Mouse (Mus musculus) splenic B cell, adult 2 months (primary cell): Measurements from ENCODE around the gene G2e3.

Experiments used
- DNase-seq: peaks from one replicate; pipeline ENCODE4 v3.0.0-alpha.2; 2011; ENCODE audit warnings: low read depth, low spot score
- H3K27me3 ChIP-seq: 2 replicates; pipeline ENCODE4 v1.6.1; 2012; ENCODE audit warnings: mild to moderate bottlenecking, low read length, moderate library complexity, mixed read lengths; ENCODE audit not compliant: control insufficient read depth, poor library complexity, insufficient read depth, severe bottlenecking
- H3K36me3 ChIP-seq: 2 replicates; pipeline ENCODE4 v1.6.1; 2012; ENCODE audit warnings: mild to moderate bottlenecking, low read length, moderate library complexity, mixed read lengths; ENCODE audit not compliant: control insufficient read depth, poor library complexity, insufficient read depth, severe bottlenecking

G2e3 gene

DNA sequence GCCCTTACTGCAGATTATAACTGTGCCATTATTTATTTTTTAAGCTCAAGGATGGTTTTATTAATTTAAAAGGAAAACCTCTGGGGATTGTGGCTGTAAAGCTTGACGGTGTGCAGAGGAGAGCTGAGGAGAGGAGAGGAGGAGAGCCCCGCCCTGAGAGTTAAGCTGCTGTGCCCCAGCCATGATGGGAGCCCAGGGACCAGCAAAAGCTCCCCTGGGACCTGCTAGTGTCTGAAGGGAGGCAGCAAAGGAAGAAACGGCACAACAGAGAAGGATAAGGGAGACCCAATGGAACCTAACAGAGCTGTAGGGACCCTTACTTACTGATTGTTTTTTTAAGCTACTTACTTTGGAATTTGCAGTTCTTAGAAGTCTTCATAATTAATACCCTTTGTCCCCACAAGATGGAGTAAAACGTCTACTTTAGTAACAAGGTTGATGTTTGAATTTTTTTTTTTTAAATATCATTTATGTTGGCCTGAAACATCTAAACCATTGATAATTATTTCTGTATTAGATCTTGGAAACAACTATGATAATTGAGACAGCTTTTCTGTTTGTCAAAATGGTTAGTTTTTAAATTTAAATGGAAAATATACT lies 56.2 kb downstream of the G2e3 start:
- peaks cover 8% of the 10 kb centered on the region for H3K36me3 ChIP-seq
- peak; percentile 2 for DNase-seq
- no peaks in the 10 kb centered on the region for H3K27me3 ChIP-seq

- Histone ChIP-seq H3K36me3 (peaks cover 8% of the 10 kb centered on the region), H3K27me3 (no peaks in the 10 kb centered on the region)
- no peak for DNase-seq
Observed at GRCm38 (mm10) chr12:51411362-51411761, 63.5 kb downstream of the G2e3 start.
